Mouse (Mus musculus) lung, embryonic 16.5 days (tissue): ENCODE results near the gene Zkscan17. TPM values are rescaled to one million over a fixed set of nuclear protein-coding genes. Genes with fewer than 3 reads are reported as not detected.
A peak's percentile ranks its signal among the peaks of the same experiment; 100 is the strongest.

Source experiments
- ATAC-seq: fragments of 200-750 bp; cut with Nextera tagmentation; 2 replicates; pipeline ENCODE4 v1.8.0; 2017; ENCODE audit warnings: low read depth, mild to moderate bottlenecking, moderate library complexity
- H3K27ac ChIP-seq: fragments of 300-500 bp; sonication (generic); 2 replicates; pipeline ENCODE4 v1.5.1; 2014; ENCODE audit warnings: mild to moderate bottlenecking, control low read depth, low read length
- H3K27me3 ChIP-seq: fragments of 300-500 bp; sonication (generic); 2 replicates; pipeline ENCODE4 v1.6.1; 2014; ENCODE audit warnings: low read depth, low read length, mixed read lengths; ENCODE audit not compliant: control insufficient read depth, insufficient read depth
- H3K36me3 ChIP-seq: fragments of 300-500 bp; sonication (generic); 2 replicates; pipeline ENCODE4 v1.6.1; 2014; ENCODE audit warnings: low read length; ENCODE audit not compliant: control insufficient read depth, insufficient read depth
- H3K4me1 ChIP-seq: fragments of 300-500 bp; sonication (generic); replicated peaks from 2 replicates; pipeline ENCODE4 v1.6.1; 2014; ENCODE audit warnings: low read length, mixed read lengths; ENCODE audit not compliant: control insufficient read depth, insufficient read depth
- H3K4me2 ChIP-seq: fragments of 300-500 bp; sonication (generic); 2 replicates; pipeline ENCODE4 v1.6.1; 2014; ENCODE audit warnings: low read depth, low read length, control low read depth
- H3K4me3 ChIP-seq: fragments of 300-500 bp; sonication (generic); 2 replicates; pipeline ENCODE4 v1.5.1; 2014; ENCODE audit warnings: mild to moderate bottlenecking, low read length, control low read depth
- H3K9ac ChIP-seq: fragments of 300-500 bp; sonication (generic); 2 replicates; pipeline ENCODE4 v1.6.1; 2014; ENCODE audit warnings: low read length, control low read depth
- H3K9me3 ChIP-seq: fragments of 300-500 bp; sonication (generic); 2 replicates; pipeline ENCODE4 v1.6.1; 2016; ENCODE audit warnings: low read length; ENCODE audit not compliant: control insufficient read depth
- WGBS: fragments of 180-500 bp; shearing (Covaris S2); extraction: QIAGEN DNeasy Blood & Tissue Kit; methylation state at CpG from one replicate; pipeline ENCODE4 v1.1.7; 2014; 5-methylcytosine and 5-hydroxymethylcytosine counted together
- polyA plus RNA-seq: library from polyadenylated mRNA; unstranded; fragments of >200 nt; fragmentation: Nextera tagmentation; extraction: Ambion mirVana; gene quantifications from 2 replicates; pipeline ENCODE4 v1.2.1, GENCODE M21; 2015

Gene Zkscan17
- polyA plus RNA-seq, 1 experiment from 2014 or later: 24.5 TPM

DNA sequence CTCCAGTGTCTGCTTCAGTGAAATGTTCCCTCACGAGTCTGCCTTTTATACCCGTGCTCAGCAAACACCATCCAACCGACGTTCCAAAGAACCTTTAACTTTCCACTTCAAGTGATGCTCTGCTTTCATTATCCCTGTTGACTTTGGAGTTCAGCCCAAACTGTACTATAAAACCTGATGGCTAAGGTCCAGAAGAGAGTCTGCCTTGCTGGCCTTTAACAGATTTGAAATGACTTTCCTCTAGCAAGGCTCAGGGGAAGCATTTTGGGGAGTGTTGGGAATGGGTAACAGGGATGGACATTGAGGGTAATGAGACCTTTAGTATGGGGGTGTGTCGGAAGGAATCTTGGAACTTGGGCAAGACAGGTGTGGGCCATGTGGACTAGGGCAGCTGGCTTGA lies 3.7 kb upstream of the Zkscan17 start:
- no peak overlapping the region for H3K4me3 ChIP-seq
- no peak overlapping the region for H3K9ac ChIP-seq
- H3K36me3 ChIP-seq: no peaks in the 10 kb centered on the region
- no peak overlapping the region for H3K4me2 ChIP-seq
- WGBS: 56% methylated on average over 5 of the region's 5 CpGs
- no peak for ATAC-seq
- no peaks in the 10 kb centered on the region for H3K27me3 ChIP-seq
- H3K27ac ChIP-seq: no peak overlapping the region
- no peaks in the 10 kb centered on the region for H3K4me1 ChIP-seq
- H3K9me3 ChIP-seq: no peaks in the 10 kb centered on the region

DNA sequence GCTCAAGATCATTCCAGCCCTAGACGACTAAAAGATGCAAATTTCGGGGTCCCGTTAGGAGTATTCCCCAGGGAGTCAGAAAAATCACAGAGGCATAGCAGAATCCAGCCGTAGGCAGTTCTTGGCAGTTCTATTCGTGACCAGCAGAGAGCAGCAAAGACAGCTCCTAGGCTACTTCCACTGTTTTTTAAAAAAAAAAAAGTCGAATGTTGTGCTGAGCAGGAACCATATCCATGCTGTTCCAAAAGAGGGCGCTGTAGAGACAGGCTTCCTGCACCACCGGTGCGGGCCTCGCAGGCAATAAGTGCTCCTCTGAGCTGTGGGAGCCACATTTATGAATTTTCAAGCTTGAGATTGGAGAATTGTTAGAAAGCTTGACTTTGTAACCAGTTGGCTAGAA lies 1.3 kb downstream of the Zkscan17 start:
- WGBS: 4% methylated on average over 10 of the region's 10 CpGs
- no peaks in the 10 kb centered on the region for H3K4me1 ChIP-seq
- no peak overlapping the region for H3K4me3 ChIP-seq
- no peak overlapping the region for H3K27ac ChIP-seq
- no peaks in the 10 kb centered on the region for H3K27me3 ChIP-seq
- no peaks in the 10 kb centered on the region for H3K36me3 ChIP-seq
- no peak overlapping the region for H3K9ac ChIP-seq
- no peaks in the 10 kb centered on the region for H3K9me3 ChIP-seq
- H3K4me2 ChIP-seq: no peak overlapping the region
- peak; percentile 52; the same call in 1 of the 2 replicates for ATAC-seq

- WGBS: 93% methylated on average over 2 of the region's 2 CpGs
- no peak for ATAC-seq
- Histone ChIP-seq H3K27me3 (no peaks in the 10 kb centered on the region), H3K36me3 (no peaks in the 10 kb centered on the region), H3K27ac (no peak overlapping the region), H3K4me1 (no peaks in the 10 kb centered on the region), H3K9me3 (no peaks in the 10 kb centered on the region), H3K4me3 (no peak overlapping the region), H3K4me2 (no peak overlapping the region), H3K9ac (no peak overlapping the region)
These were observed 2.4 kb downstream of the Zkscan17 start for GRCm38 (mm10) chr11:59524150-59524549.

GRCm38 (mm10) chr11:59519741-59520495 lies 6.6 kb downstream of the Zkscan17 start:
- H3K36me3 ChIP-seq: no peaks in the 10 kb centered on the region
- H3K9ac ChIP-seq: no peak overlapping the region
- H3K4me1 ChIP-seq: no peaks in the 10 kb centered on the region
- no peaks in the 10 kb centered on the region for H3K9me3 ChIP-seq
- H3K27ac ChIP-seq: no peak overlapping the region
- H3K27me3 ChIP-seq: no peaks in the 10 kb centered on the region
- no peak for ATAC-seq
- WGBS: 58% methylated on average over 6 of the region's 6 CpGs
- H3K4me2 ChIP-seq: no peak overlapping the region
- H3K4me3 ChIP-seq: no peak overlapping the region

- no peak overlapping the region for H3K4me2 ChIP-seq
- ATAC-seq: peak; percentile 66
- H3K9ac ChIP-seq: no peak overlapping the region
- H3K4me3 ChIP-seq: no peak overlapping the region
- H3K9me3 ChIP-seq: no peaks in the 10 kb centered on the region
- H3K27me3 ChIP-seq: no peaks in the 10 kb centered on the region
- no peaks in the 10 kb centered on the region for H3K4me1 ChIP-seq
- H3K27ac ChIP-seq: no peak overlapping the region
- 43% methylated on average over 10 of the region's 10 CpGs for WGBS
- no peaks in the 10 kb centered on the region for H3K36me3 ChIP-seq
These were observed 8.3 kb downstream of the Zkscan17 start for GRCm38 (mm10) chr11:59518226-59518625.

GRCm38 (mm10) chr11:59517441-59517840 lies 9.1 kb downstream of the Zkscan17 start:
- Histone ChIP-seq H3K27me3 (no peaks in the 10 kb centered on the region), H3K9ac (no peak overlapping the region), H3K36me3 (no peaks in the 10 kb centered on the region), H3K4me1 (no peaks in the 10 kb centered on the region), H3K9me3 (no peaks in the 10 kb centered on the region), H3K4me3 (no peak overlapping the region), H3K27ac (no peak overlapping the region), H3K4me2 (no peak overlapping the region)
- 89% methylated on average over 1 of the region's 1 CpGs for WGBS
- ATAC-seq: no peak

DNA sequence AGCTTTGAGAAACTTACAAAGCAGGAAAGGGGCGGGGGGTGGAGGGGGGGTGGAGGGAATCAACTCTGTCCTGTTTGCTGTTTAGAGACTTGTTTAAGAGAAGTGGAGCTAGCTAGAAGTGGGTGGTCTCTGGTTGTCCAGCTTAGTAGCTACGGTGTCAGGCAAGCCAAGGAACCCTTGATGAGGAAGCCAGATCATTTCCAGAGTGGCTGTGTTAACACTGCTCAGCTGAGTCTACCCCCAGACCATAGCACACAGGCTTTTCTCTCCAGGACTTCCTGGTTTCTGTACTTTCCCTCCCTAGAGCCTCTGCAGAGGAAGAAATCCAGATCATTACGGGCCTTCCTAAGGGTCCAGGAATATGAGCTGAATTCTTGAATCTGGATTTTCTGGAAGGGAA lies 11.8 kb downstream of the Zkscan17 start:
- no peak overlapping the region for H3K4me2 ChIP-seq
- ATAC-seq: no peak
- 53% methylated on average over 3 of the region's 3 CpGs for WGBS

GRCm38 (mm10) chr11:59514381-59514780 lies 12.2 kb downstream of the Zkscan17 start:
- H3K9ac ChIP-seq: no peak overlapping the region
- H3K27me3 ChIP-seq: no peaks in the 10 kb centered on the region
- H3K9me3 ChIP-seq: no peaks in the 10 kb centered on the region
- H3K4me2 ChIP-seq: no peak overlapping the region
- no peak overlapping the region for H3K27ac ChIP-seq
- 50% methylated on average over 6 of the region's 6 CpGs for WGBS
- H3K4me1 ChIP-seq: no peaks in the 10 kb centered on the region
- no peak for ATAC-seq
- no peak overlapping the region for H3K4me3 ChIP-seq
- peaks cover 4% of the 10 kb centered on the region for H3K36me3 ChIP-seq

More for the DNA sequence above, 11.8 kb downstream of the Zkscan17 start:
- H3K27me3 ChIP-seq: no peaks in the 10 kb centered on the region
- H3K9ac ChIP-seq: no peak overlapping the region
- no peak overlapping the region for H3K4me3 ChIP-seq
- H3K4me1 ChIP-seq: no peaks in the 10 kb centered on the region
- H3K36me3 ChIP-seq: peaks cover 4% of the 10 kb centered on the region
- H3K27ac ChIP-seq: no peak overlapping the region
- no peaks in the 10 kb centered on the region for H3K9me3 ChIP-seq

DNA sequence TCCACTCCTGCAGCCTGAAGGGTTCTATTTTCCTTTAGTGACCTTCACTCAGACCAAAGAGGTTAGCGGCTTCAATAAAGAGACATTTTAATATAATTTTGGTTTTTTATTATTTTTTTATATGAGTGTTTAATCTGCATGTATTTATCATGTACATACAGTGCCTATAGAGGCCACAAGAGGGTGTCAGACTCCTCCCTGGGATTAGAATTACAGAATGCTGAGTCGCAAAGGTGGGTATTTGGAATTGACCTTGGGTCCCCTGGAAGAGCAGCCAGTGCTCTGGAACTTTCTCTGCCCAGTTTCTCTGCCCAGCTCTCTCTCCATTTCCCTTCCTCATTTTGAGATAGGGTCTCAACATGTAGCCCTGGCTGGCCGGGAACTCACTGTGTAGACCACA lies 13.0 kb downstream of the Zkscan17 start:
- no peak for ATAC-seq
- no peak overlapping the region for H3K4me3 ChIP-seq
- no peak overlapping the region for H3K4me2 ChIP-seq
- no peaks in the 10 kb centered on the region for H3K27me3 ChIP-seq
- no peak overlapping the region for H3K27ac ChIP-seq
- no peaks in the 10 kb centered on the region for H3K4me1 ChIP-seq
- 69% methylated on average over 3 of the region's 3 CpGs for WGBS
- H3K36me3 ChIP-seq: peaks cover 4% of the 10 kb centered on the region
- no peaks in the 10 kb centered on the region for H3K9me3 ChIP-seq
- H3K9ac ChIP-seq: no peak overlapping the region
